Mouse (Mus musculus): ENCODE measurements around the gene 1700042G07Rik.
"Not testable (repeated sequence)": the region's sequence is repeated elsewhere in the genome, so short reads cannot be mapped to it uniquely, and the experiment has no call there.

The 1700042G07Rik gene

DNA sequence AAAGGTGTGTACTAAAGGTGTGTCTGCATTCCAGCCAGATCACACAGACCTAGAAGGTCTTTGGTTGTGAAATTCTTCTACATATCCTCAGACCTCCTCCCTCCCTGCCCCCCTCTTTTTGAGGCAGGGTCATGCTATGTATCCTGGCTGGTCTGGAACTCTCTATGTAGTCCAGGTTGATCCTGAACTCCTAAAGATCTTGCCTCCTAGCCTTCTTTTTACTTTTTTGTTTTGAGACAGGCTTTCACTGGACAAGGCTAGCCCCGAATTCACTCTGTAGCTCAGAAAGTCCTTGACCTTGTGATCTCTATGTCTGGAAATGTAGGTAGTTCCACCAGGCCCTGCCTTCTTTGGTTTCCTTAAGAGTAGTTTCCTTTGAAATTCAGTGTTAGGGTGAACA is 35.7 kb downstream of the 1700042G07Rik start:
- no peak for DNase-seq (ENCODE audit: low spot score in 2 of 2)

DNA sequence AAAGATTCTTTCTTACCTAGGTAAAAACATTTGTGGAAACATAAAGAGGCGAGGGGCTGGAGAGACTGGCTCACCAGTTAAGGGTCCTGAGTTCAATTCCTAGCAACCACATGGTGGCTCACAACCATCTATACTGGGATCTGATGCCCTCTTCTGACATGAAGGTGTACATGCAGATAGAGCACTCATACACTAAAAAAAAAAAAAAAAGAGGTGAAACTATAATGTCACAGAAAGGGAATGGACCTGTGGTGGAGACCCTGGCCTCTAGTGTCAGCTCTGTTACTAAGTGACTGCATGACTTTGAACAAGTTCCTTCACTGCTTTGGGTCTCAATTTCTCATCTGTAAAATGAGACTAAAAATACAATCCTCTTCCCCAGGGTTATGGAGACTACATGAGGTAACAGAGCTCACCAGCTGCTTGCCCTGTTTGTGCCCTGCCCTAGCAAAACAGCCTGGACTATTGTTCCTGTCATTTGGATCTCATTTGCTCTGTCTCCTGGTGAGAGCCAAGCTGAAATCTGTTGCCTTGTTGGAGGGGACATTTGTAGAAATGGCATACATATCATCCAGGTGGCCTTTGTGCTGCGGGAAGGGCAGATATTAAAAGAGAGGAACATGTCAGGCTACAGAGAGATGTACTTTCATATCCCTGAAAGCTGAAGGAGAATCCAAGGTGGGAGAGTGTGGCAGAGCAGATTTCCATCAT is 42.9 kb downstream of the 1700042G07Rik start:
- no peak for DNase-seq (ENCODE audit: low spot score in 2 of 2)

DNA sequence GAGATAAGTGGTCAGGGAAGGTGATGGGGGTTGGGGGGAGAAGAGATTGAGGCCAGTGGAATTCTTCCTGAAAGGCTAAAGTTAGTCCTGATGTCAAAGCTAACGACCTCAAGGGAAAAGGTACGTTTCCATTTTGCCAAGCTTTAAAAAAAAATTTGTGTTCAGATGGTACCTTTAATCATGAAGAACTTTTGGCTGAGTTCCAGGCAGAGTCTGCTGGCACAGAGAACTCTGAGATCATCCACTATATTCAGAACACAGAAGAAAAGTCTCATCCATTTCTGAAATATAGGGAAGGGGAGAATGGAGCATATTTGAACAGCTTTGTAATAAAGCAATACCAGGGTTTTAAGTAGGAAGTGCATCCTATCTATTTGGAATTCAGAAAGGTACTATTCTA is 43.9 kb downstream of the 1700042G07Rik start:
- no peak for DNase-seq (ENCODE audit: low spot score in 2 of 2)

DNA sequence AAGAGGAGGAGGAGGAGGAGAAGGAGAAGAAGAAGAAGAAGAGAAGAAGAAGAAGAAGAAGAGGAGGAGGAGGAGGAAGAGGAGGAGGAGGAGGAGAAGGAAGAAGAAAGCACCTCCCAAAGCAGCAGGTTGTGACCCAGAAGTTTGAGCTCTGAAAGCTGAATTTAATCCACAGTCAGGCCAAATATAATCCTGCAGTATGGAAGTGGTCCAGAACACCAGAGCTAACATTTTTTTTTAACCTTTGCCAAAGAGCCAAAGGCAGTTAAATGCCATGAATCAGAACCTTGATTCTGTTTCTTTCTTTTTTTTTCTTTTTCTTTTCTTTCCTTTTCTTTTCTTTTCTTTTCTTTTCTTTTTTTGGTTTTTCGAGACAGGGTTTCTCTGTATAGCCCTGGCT is 44.5 kb downstream of the 1700042G07Rik start:
- not testable (repeated sequence) for DNase-seq (ENCODE audit: low spot score in 2 of 2)

DNA sequence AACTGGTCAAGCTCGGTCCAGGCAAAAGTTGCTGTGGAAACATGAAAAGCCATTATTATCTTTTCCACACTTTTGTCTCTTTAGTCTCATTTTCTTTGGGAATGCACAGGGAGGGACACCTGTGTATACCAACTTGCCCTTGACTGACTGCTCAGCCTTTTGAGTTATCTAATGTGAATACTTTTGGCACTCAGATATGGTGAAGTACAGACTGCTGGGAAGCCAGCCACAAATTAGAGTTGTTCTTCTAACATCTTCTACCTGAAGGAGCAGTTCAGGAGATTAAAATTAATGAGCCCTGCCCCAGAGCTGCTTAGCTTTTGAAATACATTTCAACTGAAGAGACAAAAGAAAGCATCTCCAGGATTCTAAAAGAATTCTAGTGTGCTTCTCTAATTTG is 45.9 kb downstream of the 1700042G07Rik start:
- no peak for DNase-seq (ENCODE audit: low spot score in 2 of 2)

DNA sequence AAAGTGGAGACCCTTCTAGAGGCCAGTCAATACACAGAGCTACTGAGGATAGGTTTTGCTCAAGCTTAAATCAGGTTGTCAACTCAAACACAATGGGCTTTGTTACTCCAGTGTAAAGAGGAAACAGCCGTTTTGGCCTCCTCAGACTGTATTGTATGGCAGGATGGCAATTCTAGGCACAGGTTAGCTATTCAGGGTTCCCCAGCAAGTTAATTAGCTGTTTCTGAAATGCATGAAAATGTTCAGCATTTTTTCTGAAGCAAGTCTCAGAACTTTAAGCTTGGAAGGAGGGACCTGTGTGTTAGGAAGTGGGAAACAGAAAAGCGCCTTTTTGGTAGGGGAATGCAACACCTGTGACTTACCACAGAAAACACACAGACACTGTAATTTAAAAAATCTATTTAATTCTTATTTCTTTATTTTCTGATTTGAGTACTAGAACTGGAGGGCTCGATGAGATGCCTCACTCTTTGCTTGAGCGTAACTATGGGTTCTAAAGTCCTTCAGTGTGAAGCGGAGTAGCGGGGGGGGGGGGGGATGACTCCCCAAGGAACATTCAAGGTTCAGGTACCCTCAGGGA is 47.0 kb downstream of the 1700042G07Rik start:
- no peak for DNase-seq (ENCODE audit: low spot score in 2 of 2)

DNA sequence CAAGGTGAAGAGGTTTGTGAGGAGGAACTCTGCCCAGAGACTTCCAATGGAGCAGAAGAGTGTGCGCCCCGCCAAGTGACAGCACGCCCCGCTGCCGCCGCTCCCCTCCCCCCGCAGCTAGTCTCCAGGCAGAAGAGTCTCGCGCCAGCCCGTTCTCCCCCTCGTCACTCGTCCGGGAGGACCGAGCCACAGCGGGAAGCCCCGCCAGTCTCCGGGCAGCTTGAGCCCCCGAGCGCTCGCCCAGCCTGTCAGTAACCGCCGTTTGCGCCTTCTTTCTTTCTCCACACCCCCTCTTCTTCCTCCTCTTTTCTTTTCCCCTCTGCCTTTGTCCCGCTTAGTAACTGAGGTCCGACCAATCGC is 47.6 kb downstream of the 1700042G07Rik start:
- DNase-seq (ENCODE audit: low spot score in 2 of 2) = no peak

DNA sequence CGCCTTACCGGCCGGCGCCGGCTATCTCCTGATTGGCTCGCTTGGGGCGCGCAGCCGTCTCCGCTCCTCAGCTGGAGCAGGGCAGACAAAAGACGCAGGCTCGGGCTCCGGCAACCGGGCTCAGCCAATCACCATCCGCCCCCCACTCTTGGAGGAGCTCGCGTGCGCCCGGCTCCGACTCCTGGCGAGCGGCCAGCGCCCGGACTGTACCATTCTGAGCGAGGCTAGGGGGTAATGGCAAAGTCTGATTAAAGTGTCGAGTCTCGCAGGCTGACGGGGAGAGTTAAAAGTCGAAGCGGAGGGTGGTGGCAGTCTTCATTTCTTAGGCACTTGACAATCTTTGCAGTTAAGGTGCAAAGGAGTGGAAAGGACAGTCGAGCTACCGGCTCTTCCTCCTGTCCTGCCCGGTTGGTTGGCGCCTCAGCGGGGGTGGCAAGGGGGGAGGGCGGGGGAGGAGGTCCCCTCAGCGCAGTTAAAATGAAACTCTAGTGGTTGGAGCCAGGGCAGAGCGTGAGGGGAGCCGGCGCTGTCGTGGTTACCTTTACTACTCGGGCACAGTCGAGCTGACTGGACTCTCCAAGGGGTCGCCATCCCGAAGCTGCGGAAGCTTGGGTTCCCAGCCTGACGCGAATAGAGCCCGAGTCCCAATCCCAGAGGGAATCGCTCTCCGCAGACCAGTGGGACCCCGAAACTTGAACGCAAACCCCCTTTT is 48.1 kb downstream of the 1700042G07Rik start, which contains the start of gene Pik3r3:
Pik3r3 (plus strand) TSS at position 479 of the 712 bp plus-strand sequence.
- DNase-seq (ENCODE audit: low spot score in 2 of 2) = peak; percentile 98 to 99

DNA sequence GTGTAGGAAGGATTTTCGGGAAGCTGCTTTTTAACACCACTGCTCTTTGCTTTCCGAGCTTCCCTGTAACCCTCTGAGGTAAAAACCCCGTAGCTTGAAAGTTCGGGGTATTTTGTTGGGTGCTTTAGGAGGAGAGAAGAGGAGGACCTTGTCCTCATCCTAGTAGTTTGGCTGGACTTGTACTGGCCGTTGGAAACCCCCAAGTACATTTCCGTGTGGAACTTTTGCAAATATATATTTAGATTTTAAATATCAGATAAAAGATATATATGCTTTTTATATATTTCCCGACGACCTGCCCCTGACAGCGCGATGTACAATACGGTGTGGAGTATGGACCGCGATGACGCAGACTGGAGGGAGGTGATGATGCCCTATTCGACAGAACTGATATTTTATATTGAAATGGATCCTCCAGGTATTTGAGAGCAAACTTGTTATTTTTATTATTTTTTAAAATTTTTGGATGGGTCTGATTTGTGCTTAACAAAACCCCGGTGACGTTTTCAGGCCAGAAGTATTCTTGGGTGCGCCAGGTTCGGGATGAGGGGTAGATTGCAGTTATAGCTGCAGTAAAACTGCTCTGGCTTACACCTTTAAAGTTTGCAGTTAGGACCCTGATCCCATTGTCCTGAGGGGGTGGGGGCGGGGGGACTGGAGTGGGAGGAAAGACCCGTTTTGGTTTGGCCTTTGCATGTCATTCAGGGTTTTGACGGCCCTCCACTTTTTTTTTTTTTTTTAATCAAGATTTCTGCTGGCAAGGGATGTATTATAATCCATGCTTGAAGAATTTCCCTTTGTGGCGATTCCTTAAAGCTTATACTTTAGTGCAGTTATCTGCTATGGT is 49.0 kb downstream of the 1700042G07Rik start:
- DNase-seq (ENCODE audit: low spot score in 2 of 2) = peak in 1 of 2 experiments; percentile 16

DNA sequence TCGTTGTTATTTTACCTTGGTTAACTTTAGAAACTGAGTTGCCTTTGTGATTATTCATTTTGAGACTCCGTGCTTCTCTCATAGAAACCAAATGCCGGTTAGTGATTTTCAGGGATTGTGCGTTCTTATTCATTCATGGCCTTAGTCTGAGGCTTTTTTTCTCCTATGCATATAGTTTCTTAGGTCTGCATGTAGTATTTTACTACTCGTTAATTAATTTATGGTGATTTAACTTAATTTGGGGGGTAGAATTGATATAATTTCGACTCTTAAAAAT is 49.6 kb downstream of the 1700042G07Rik start:
- DNase-seq (ENCODE audit: low spot score in 2 of 2) = no peak
